Mouse (Mus musculus) 416B (cell line): Measurements from ENCODE around the gene Rnf130.
A peak's percentile ranks its signal among the peaks of the same experiment; 100 is the strongest.
"Not testable (repeated sequence)": the region's sequence is repeated elsewhere in the genome, so short reads cannot be mapped to it uniquely, and the experiment has no call there.

Experiments
- DNase-seq: peaks from one replicate; pipeline ENCODE4 v3.0.0; 2011; ENCODE audit warnings: low read depth

The Rnf130 gene

GRCm38 (mm10) chr11:50089840-50090239 is 64.7 kb downstream of the Rnf130 start:
- DNase-seq: no peak

GRCm38 (mm10) chr11:50090982-50091675 is 66.0 kb downstream of the Rnf130 start:
- no peak for DNase-seq

GRCm38 (mm10) chr11:50091681-50092080 is 66.5 kb downstream of the Rnf130 start:
- DNase-seq: no peak

- no peak for DNase-seq
Observed at GRCm38 (mm10) chr11:50095661-50096060, 70.5 kb downstream of the Rnf130 start.

GRCm38 (mm10) chr11:50097091-50097490 is 71.9 kb downstream of the Rnf130 start:
- DNase-seq: no peak

- DNase-seq: no peak
Observed at GRCm38 (mm10) chr11:50098961-50099481, 73.9 kb downstream of the Rnf130 start.

GRCm38 (mm10) chr11:50099692-50100091 is 74.5 kb downstream of the Rnf130 start:
- DNase-seq: peak; percentile 37

- no peak for DNase-seq
Observed at GRCm38 (mm10) chr11:50100548-50101307, 75.6 kb downstream of the Rnf130 start.

GRCm38 (mm10) chr11:50101962-50102361 is 76.8 kb downstream of the Rnf130 start:
- DNase-seq: not testable (repeated sequence)

- no peak for DNase-seq
Observed at GRCm38 (mm10) chr11:50104016-50104415, 78.9 kb downstream of the Rnf130 start.

- peak; percentile 76 for DNase-seq
Observed at GRCm38 (mm10) chr11:50105237-50105636, 80.1 kb downstream of the Rnf130 start.

- DNase-seq: no peak
Observed at GRCm38 (mm10) chr11:50106024-50106423, 80.9 kb downstream of the Rnf130 start.

- DNase-seq: peak; percentile 91
Observed at GRCm38 (mm10) chr11:50108823-50109244, 83.7 kb downstream of the Rnf130 start.

GRCm38 (mm10) chr11:50114329-50114728 is 89.2 kb downstream of the Rnf130 start:
- DNase-seq: peak; percentile 82

- DNase-seq: no peak
Observed at GRCm38 (mm10) chr11:50122631-50123081, 97.5 kb downstream of the Rnf130 start.

- no peak for DNase-seq
Observed at GRCm38 (mm10) chr11:50127781-50128180, 102.6 kb downstream of the Rnf130 start.

GRCm38 (mm10) chr11:50130811-50131766 is 105.9 kb downstream of the Rnf130 start, which contains the start of gene Tbc1d9b:
TSS of gene Tbc1d9b (plus strand) at chr11:50131396.
- peak; percentile 96 for DNase-seq

GRCm38 (mm10) chr11:50131801-50132201 is 106.7 kb downstream of the Rnf130 start:
- DNase-seq: peak; percentile 59

GRCm38 (mm10) chr11:50132265-50132664 is 107.1 kb downstream of the Rnf130 start:
- no peak for DNase-seq

- DNase-seq: peak; percentile 98
Observed at GRCm38 (mm10) chr11:50134136-50134859, 109.2 kb downstream of the Rnf130 start.

- peak; percentile 61 for DNase-seq
Observed at GRCm38 (mm10) chr11:50138206-50138822, 113.2 kb downstream of the Rnf130 start.
